Mouse (Mus musculus) heart, embryonic 14.5 days (tissue): ENCODE measurements around the gene Secisbp2l. TPM values are rescaled to one million over a fixed set of nuclear protein-coding genes. Genes with fewer than 3 reads are reported as not detected.

Experiments
- ATAC-seq: fragments of 200-750 bp; cut with Nextera tagmentation; 2 replicates; pipeline ENCODE4 v1.8.0; 2017; ENCODE audit warnings: low read depth, moderate TSS enrichment; ENCODE audit not compliant: insufficient number of reproducible peaks, insufficient read depth, low FRiP score
- H3K27ac ChIP-seq, 2 experiments: fragments of 200-500 bp in 1 of 2; fragments of 300-500 bp in 1 of 2; sonication (generic) in 1 of 2; replicated peaks in 1 of 2; 2 replicates each; pipeline ENCODE4 v1.5.1; 2012 to 2014; ENCODE audit warnings: low read depth in 2 of 2, low read length in 2 of 2, control low read depth in 1 of 2, mild to moderate bottlenecking in 1 of 2, mixed read lengths in 1 of 2; ENCODE audit not compliant: control insufficient read depth in 1 of 2, insufficient read depth in 1 of 2
- H3K27me3 ChIP-seq: fragments of 300-500 bp; sonication (generic); 2 replicates; pipeline ENCODE4 v1.6.1; 2014; ENCODE audit warnings: mild to moderate bottlenecking, low read length, control low read depth; ENCODE audit not compliant: control insufficient read depth, insufficient read depth
- H3K36me3 ChIP-seq: fragments of 300-500 bp; sonication (generic); 2 replicates; pipeline ENCODE4 v1.6.1; 2014; ENCODE audit warnings: mild to moderate bottlenecking, control low read depth, low read length, mixed read lengths; ENCODE audit not compliant: control insufficient read depth, insufficient read depth
- H3K4me1 ChIP-seq, 2 experiments: fragments of 200-500 bp in 1 of 2; fragments of 300-500 bp in 1 of 2; sonication (generic) in 1 of 2; 2 replicates each; pipeline ENCODE4 v1.6.1; 2012 to 2014; ENCODE audit warnings: low read length in 2 of 2, control low read depth in 1 of 2, mixed read lengths in 1 of 2; ENCODE audit not compliant: control insufficient read depth in 2 of 2, insufficient read depth in 2 of 2
- H3K4me2 ChIP-seq: fragments of 300-500 bp; sonication (generic); 2 replicates; pipeline ENCODE4 v1.6.1; 2014; ENCODE audit warnings: mild to moderate bottlenecking, low read length
- H3K4me3 ChIP-seq, 2 experiments: fragments of 200-500 bp in 1 of 2; fragments of 300-500 bp in 1 of 2; sonication (generic) in 1 of 2; 2 replicates each; pipeline ENCODE4 v1.5.1; 2012 to 2014; ENCODE audit warnings: low read length in 2 of 2, mild to moderate bottlenecking in 2 of 2, control low read depth in 1 of 2, low read depth in 1 of 2, moderate library complexity in 1 of 2; ENCODE audit not compliant: control insufficient read depth in 1 of 2, insufficient read depth in 1 of 2
- H3K9ac ChIP-seq: fragments of 300-500 bp; sonication (generic); 2 replicates; pipeline ENCODE4 v1.6.1; 2014; ENCODE audit warnings: mild to moderate bottlenecking, low read length
- H3K9me3 ChIP-seq: fragments of 300-500 bp; sonication (generic); 2 replicates; pipeline ENCODE4 v1.6.1; 2016; ENCODE audit warnings: low read length, control low read depth; ENCODE audit not compliant: control insufficient read depth
- WGBS: fragments of 180-500 bp; shearing (Covaris S2); extraction: QIAGEN DNeasy Blood & Tissue Kit; methylation state at CpG from one replicate; pipeline ENCODE4 v1.1.7; 2014; 5-methylcytosine and 5-hydroxymethylcytosine counted together
- polyA plus RNA-seq: library from polyadenylated mRNA; unstranded; fragments of >200 nt; fragmentation: Nextera tagmentation; extraction: Ambion mirVana; gene quantifications from 2 replicates; pipeline ENCODE4 v1.2.1, GENCODE M21; 2014

Secisbp2l gene
- polyA plus RNA-seq, 1 experiment from 2014 or later, result 15.7 TPM

GRCm38 (mm10) chr2:125706510-125706921 lies 76.2 kb downstream of the Secisbp2l start:
- Histone ChIP-seq H3K27me3 (no peaks in the 10 kb centered on the region), H3K4me2 (no peak overlapping the region), H3K9me3 (no peaks in the 10 kb centered on the region), H3K4me3 (no peak overlapping the region), H3K4me1 (no peaks in the 10 kb centered on the region), H3K27ac (no peak overlapping the region), H3K9ac (no peak overlapping the region), H3K36me3 (no peaks in the 10 kb centered on the region)
- 66% methylated on average over 5 of the region's 5 CpGs for WGBS
- ATAC-seq, result no peak

- Histone ChIP-seq H3K36me3 (no peaks in the 10 kb centered on the region), H3K27me3 (no peaks in the 10 kb centered on the region), H3K9me3 (no peaks in the 10 kb centered on the region), H3K4me1 (no peaks in the 10 kb centered on the region), H3K4me3 (no peak overlapping the region), H3K9ac (no peak overlapping the region), H3K27ac (no peak overlapping the region), H3K4me2 (no peak overlapping the region)
- no peak for ATAC-seq
- WGBS, result 60% methylated on average over 12 of the region's 12 CpGs
These were observed 77.6 kb downstream of the Secisbp2l start for GRCm38 (mm10) chr2:125704907-125705631.

- Histone ChIP-seq H3K4me2 (no peak overlapping the region), H3K27me3 (no peaks in the 10 kb centered on the region), H3K9me3 (no peaks in the 10 kb centered on the region), H3K4me3 (no peak overlapping the region), H3K36me3 (no peaks in the 10 kb centered on the region), H3K9ac (no peak overlapping the region), H3K27ac (no peak overlapping the region), H3K4me1 (no peaks in the 10 kb centered on the region)
- 85% methylated on average over 2 of the region's 2 CpGs for WGBS
- no peak for ATAC-seq
These were observed 79.8 kb downstream of the Secisbp2l start for GRCm38 (mm10) chr2:125702851-125703250.

GRCm38 (mm10) chr2:125701606-125702005 lies 81.1 kb downstream of the Secisbp2l start:
- H3K27me3 ChIP-seq, result no peaks in the 10 kb centered on the region
- no peak overlapping the region for H3K27ac ChIP-seq
- no peaks in the 10 kb centered on the region for H3K36me3 ChIP-seq
- H3K4me1 ChIP-seq, result no peaks in the 10 kb centered on the region
- no peak for ATAC-seq
- H3K9ac ChIP-seq, result no peak overlapping the region
- no peaks in the 10 kb centered on the region for H3K9me3 ChIP-seq
- no peak overlapping the region for H3K4me2 ChIP-seq
- 78% methylated on average over 2 of the region's 2 CpGs for WGBS
- no peak overlapping the region for H3K4me3 ChIP-seq

GRCm38 (mm10) chr2:125696219-125696618 lies 86.5 kb downstream of the Secisbp2l start:
- H3K9me3 ChIP-seq, result no peaks in the 10 kb centered on the region
- H3K4me3 ChIP-seq, result no peak overlapping the region
- 64% methylated on average over 2 of the region's 2 CpGs for WGBS
- no peaks in the 10 kb centered on the region for H3K36me3 ChIP-seq
- H3K27ac ChIP-seq, result 0 out of 4 replicates have a peak overlapping the region, but pooled peaks have one; percentile 14 to 20
- no peak overlapping the region for H3K4me2 ChIP-seq
- H3K4me1 ChIP-seq, result peaks cover 0 to 2% of the 10 kb centered on the region in 2 experiments; a peak in 2 of 4 replicates
- H3K9ac ChIP-seq, result no peak overlapping the region
- ATAC-seq, result no peak
- no peaks in the 10 kb centered on the region for H3K27me3 ChIP-seq

- WGBS, result 73% methylated on average over 2 of the region's 2 CpGs
- Histone ChIP-seq H3K9me3 (no peaks in the 10 kb centered on the region), H3K27me3 (no peaks in the 10 kb centered on the region), H3K4me3 (no peak overlapping the region), H3K36me3 (no peaks in the 10 kb centered on the region), H3K9ac (no peak overlapping the region), H3K4me1 (peaks cover 0 to 2% of the 10 kb centered on the region in 2 experiments; a peak in 2 of 4 replicates), H3K27ac (no peak overlapping the region), H3K4me2 (no peak overlapping the region)
- no peak for ATAC-seq
These were observed 87.9 kb downstream of the Secisbp2l start for GRCm38 (mm10) chr2:125694798-125695197.

- ATAC-seq, result no peak
- Histone ChIP-seq H3K4me3 (no peak overlapping the region), H3K4me2 (no peak overlapping the region), H3K4me1 (peaks cover 0 to 2% of the 10 kb centered on the region in 2 experiments; a peak in 2 of 4 replicates), H3K27ac (no peak overlapping the region), H3K27me3 (no peaks in the 10 kb centered on the region), H3K9me3 (no peaks in the 10 kb centered on the region), H3K36me3 (no peaks in the 10 kb centered on the region), H3K9ac (no peak overlapping the region)
- WGBS, result 61% methylated on average over 2 of the region's 2 CpGs
These were observed 90.7 kb downstream of the Secisbp2l start for GRCm38 (mm10) chr2:125692010-125692409.
